8 mouse cellular contexts compared by ENCODE assay signal in the genomic region with DNA sequence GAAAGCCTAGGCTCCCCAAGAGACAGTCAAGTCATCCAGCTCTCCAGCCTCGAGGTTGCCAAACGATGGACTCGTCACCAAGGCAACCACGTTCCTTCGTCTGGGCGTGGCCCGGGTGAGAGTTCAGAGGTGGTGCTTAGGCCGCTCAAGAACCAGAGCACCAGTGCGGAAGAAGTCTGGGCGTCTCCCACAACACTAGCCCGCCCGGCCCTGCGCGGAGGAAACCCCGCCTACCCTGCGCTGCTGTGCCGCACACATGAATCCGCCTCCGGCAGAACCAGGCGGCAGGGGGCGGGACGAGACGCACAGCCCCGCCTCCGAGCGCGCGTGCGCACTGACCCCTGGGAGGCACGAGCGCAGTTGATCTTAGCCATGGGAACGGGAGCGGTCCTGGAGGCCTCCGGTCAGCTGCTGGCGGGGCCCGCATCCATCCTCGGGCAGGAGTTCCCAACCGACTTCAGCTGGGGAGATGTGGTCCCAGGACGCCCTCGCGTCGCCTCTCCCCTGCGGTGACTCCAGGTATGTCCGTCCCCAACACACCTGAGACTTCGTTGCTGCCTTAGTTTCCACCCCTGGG. TPM values are rescaled to one million over a fixed set of nuclear protein-coding genes. Genes with fewer than 3 reads are reported as not detected.
DNase-seq lines count a peak whose midpoint lies in the region; ATAC-seq and TF ChIP-seq lines count a peak whose summit lies in the region.

A gene (plus strand): TSS at position 363 of the 577 bp plus-strand sequence.

- peak within 1 kb of the TSS; percentile 84 for H3K4me3 ChIP-seq in bone marrow, adult 2 months (replicated peaks; ENCODE audit: control insufficient read depth, low read depth, low read length)
- H3K4me3 ChIP-seq in embryonic facial prominence, embryonic 15.5 days (replicated peaks), result peak within 1 kb of the TSS; percentile 78
- peak within 1 kb of the TSS; percentile 57 for H3K4me3 ChIP-seq in limb, embryonic 14.5 days (replicated peaks; ENCODE audit: low read length)
- peak within 1 kb of the TSS; percentile 68 for H3K4me3 ChIP-seq in midbrain, postnatal 0 days (ENCODE audit: low read depth, low read length)

- peak within 1 kb of the TSS; percentile 63 for H3K9ac ChIP-seq in embryonic facial prominence, embryonic 15.5 days
- H3K9ac ChIP-seq in limb, embryonic 14.5 days (ENCODE audit: low read depth, low read length, severe bottlenecking), result peak within 1 kb of the TSS; percentile 63
- H3K9ac ChIP-seq in midbrain, postnatal 0 days (replicated peaks; ENCODE audit: low read length, poor library complexity, severe bottlenecking), result peak within 1 kb of the TSS; percentile 60

- peak; percentile 98 for DNase-seq in 416B (ENCODE audit: low read depth)
- DNase-seq in heart, adult 8-10 months (ENCODE audit: low spot score), result peak; percentile 96
- DNase-seq in kidney, adult 9 months, result peak; percentile 97
- DNase-seq in limb, embryonic 14.5 days (ENCODE audit: low spot score), result peak; percentile 95
- peak; percentile 95 for DNase-seq in midbrain, postnatal 0 days (ENCODE audit: low spot score)
- DNase-seq in spleen, postnatal 14 days (ENCODE audit: low spot score in 2 of 2), result peak; percentile 85 to 87

- H3K27ac ChIP-seq in bone marrow, adult 2 months (ENCODE audit: control insufficient read depth, insufficient read depth, low read depth, low read length, poor library complexity), result no peak within 1 kb of the TSS
- peak within 1 kb of the TSS; percentile 79 for H3K27ac ChIP-seq in embryonic facial prominence, embryonic 15.5 days (replicated peaks)
- H3K27ac ChIP-seq in limb, embryonic 14.5 days (replicated peaks; ENCODE audit: low read depth, low read length), result peak within 1 kb of the TSS; percentile 69
- peak within 1 kb of the TSS; percentile 52 for H3K27ac ChIP-seq in midbrain, postnatal 0 days (ENCODE audit: low read depth, low read length)

- no peaks in the 10 kb centered on the region for H3K36me3 ChIP-seq in embryonic facial prominence, embryonic 15.5 days
- H3K36me3 ChIP-seq in limb, embryonic 14.5 days (ENCODE audit: control insufficient read depth, insufficient read depth, low read length), result 0 out of 2 replicates have a peak, but pooled peaks cover 2% of the 10 kb centered on the region
- no peaks in the 10 kb centered on the region for H3K36me3 ChIP-seq in midbrain, postnatal 0 days (ENCODE audit: insufficient read depth, low read length)

- under 1% methylated on average over 45 of the region's 45 CpGs for WGBS in bone marrow, adult 2 months
- WGBS in embryonic facial prominence, embryonic 15.5 days, result 0% methylated on average over 45 of the region's 45 CpGs
- WGBS in limb, embryonic 14.5 days, result under 1% methylated on average over 38 of the region's 45 CpGs
- under 1% methylated on average over 45 of the region's 45 CpGs for WGBS in midbrain, postnatal 0 days

- TF ChIP-seq POLR2A in bone marrow, adult 2 months (IDR thresholded peaks at IDR 0.05; ENCODE audit: borderline replicate concordance, control insufficient read depth, low read depth, low read length), result peak; percentile 50; the same call in 1 of the 2 replicates
- TF ChIP-seq POLR2A in limb, embryonic 14.5 days (IDR thresholded peaks at IDR 0.05; ENCODE audit: borderline replicate concordance, extremely low read depth, insufficient read depth, insufficient read length), result peak; percentile 32; the same call in 1 of the 2 replicates

- H3K4me2 ChIP-seq in embryonic facial prominence, embryonic 15.5 days (replicated peaks), result peak within 1 kb of the TSS; percentile 61
- peak within 1 kb of the TSS; percentile 74 for H3K4me2 ChIP-seq in limb, embryonic 14.5 days (replicated peaks; ENCODE audit: low read depth, low read length, severe bottlenecking)
- H3K4me2 ChIP-seq in midbrain, postnatal 0 days (ENCODE audit: low read depth, low read length, poor library complexity, severe bottlenecking), result peak within 1 kb of the TSS; percentile 73

- no peaks in the 10 kb centered on the region; the same call in 1 of the 2 replicates for H3K4me1 ChIP-seq in bone marrow, adult 2 months (ENCODE audit: control insufficient read depth, insufficient read depth, low read length)
- peaks cover 7% of the 10 kb centered on the region; the same call in 1 of the 2 replicates for H3K4me1 ChIP-seq in embryonic facial prominence, embryonic 15.5 days
- H3K4me1 ChIP-seq in limb, embryonic 14.5 days (ENCODE audit: control insufficient read depth, insufficient read depth, low read length), result peaks cover 9% of the 10 kb centered on the region
- H3K4me1 ChIP-seq in midbrain, postnatal 0 days (ENCODE audit: insufficient read depth, low read length), result peaks cover 7% of the 10 kb centered on the region

- TF ChIP-seq CTCF in bone marrow, adult 2 months (IDR thresholded peaks at IDR 0.05; ENCODE audit: control insufficient read depth, insufficient read depth, low read length), result peak; percentile 12; the same call in 1 of the 2 replicates
- TF ChIP-seq CTCF in midbrain, postnatal 0 days (IDR thresholded peaks at IDR 0.05), result peak; percentile 63

- no peaks in the 10 kb centered on the region for H3K9me3 ChIP-seq in embryonic facial prominence, embryonic 15.5 days (replicated peaks)
- H3K9me3 ChIP-seq in limb, embryonic 14.5 days (ENCODE audit: control insufficient read depth, low read length), result no peaks in the 10 kb centered on the region
- no peaks in the 10 kb centered on the region for H3K9me3 ChIP-seq in midbrain, postnatal 0 days (ENCODE audit: low read length)

- ATAC-seq in embryonic facial prominence, embryonic 15.5 days (ENCODE audit: insufficient number of reproducible peaks, low FRiP score, low TSS enrichment, low read depth), result peak; percentile 98
- peak; percentile 98 for ATAC-seq in limb, embryonic 14.5 days (ENCODE audit: low FRiP score, low read depth)
- peak; percentile 97 for ATAC-seq in midbrain, postnatal 0 days (ENCODE audit: low FRiP score)

- no peaks in the 10 kb centered on the region for H3K27me3 ChIP-seq in embryonic facial prominence, embryonic 15.5 days
- no peaks in the 10 kb centered on the region for H3K27me3 ChIP-seq in limb, embryonic 14.5 days (ENCODE audit: control insufficient read depth, insufficient read depth, low read length)
- H3K27me3 ChIP-seq in midbrain, postnatal 0 days (ENCODE audit: insufficient read depth, low read length), result no peaks in the 10 kb centered on the region

RNA-seq across cellular contexts. Expression of the gene that starts here (rescaled TPM):
- polyA plus RNA-seq in bone marrow, adult 2 months (2011; ENCODE audit: insufficient read depth, insufficient read length, low replicate concordance, missing spikeins), result 1.0 and 1.4 TPM in 2 replicates
- 12.0 and 12.3 TPM in 2 replicates for polyA plus RNA-seq in embryonic facial prominence, embryonic 15.5 days (2015; fragmentation: Nextera tagmentation; extraction: Ambion mirVana)
- total RNA-seq in heart, adult 8-10 months (2022), result 1 to 10 TPM; 3.3 to 4.5 (median 3.9) TPM
- 10.1 and 10.2 TPM in 2 replicates for polyA plus RNA-seq in limb, embryonic 14.5 days (2012; rRNA removed)
- 12.4 and 13.5 TPM in 2 replicates for polyA plus RNA-seq in limb, embryonic 14.5 days (2014; fragmentation: Nextera tagmentation; extraction: Ambion mirVana)
- total RNA-seq in midbrain, postnatal 0 days (2014; rRNA removed), result 21.3 and 30.3 TPM in 2 replicates
- polyA plus RNA-seq in midbrain, postnatal 0 days (2015; fragmentation: Nextera tagmentation; extraction: Ambion mirVana), result 22.7 and 22.9 TPM in 2 replicates
